Mouse (Mus musculus): ENCODE results near the gene Rhox1. TPM values are rescaled to one million over a fixed set of nuclear protein-coding genes. Genes with fewer than 3 reads are reported as not detected.
A peak's percentile ranks its signal among the peaks of the same experiment; 100 is the strongest.
"Not testable (repeated sequence)": the region's sequence is repeated elsewhere in the genome, so short reads cannot be mapped to it uniquely, and the experiment has no call there.

The Rhox1 gene
- polyA plus RNA-seq (2012; rRNA removed), result not detected in 2 replicates

GRCm38 (mm10) chrX:37222158-37222557, at the start of gene Rhox1:
Gene Rhox1, minus strand, starts transcription at chrX:37222258.
- 68% methylated on average over 1 of the region's 1 CpGs for WGBS
- DNase-seq (ENCODE audit: low read depth, low spot score), result not testable (repeated sequence)

- 96% methylated on average over 11 of the region's 19 CpGs for WGBS
- not testable (repeated sequence) for DNase-seq (ENCODE audit: low read depth, low spot score)
Measured at GRCm38 (mm10) chrX:37265038-37265437, 43.0 kb upstream of the Rhox1 start, which contains the start of gene Rhox4a. Gene Rhox4a, plus strand, starts transcription at chrX:37265338.

GRCm38 (mm10) chrX:37249619-37250018, 27.6 kb upstream of the Rhox1 start, which contains the start of gene Rhox3a:
Gene Rhox3a, plus strand, starts transcription at chrX:37249919.
- DNase-seq (ENCODE audit: low read depth, low spot score), result not testable (repeated sequence)

GRCm38 (mm10) chrX:37244676-37245075, 22.6 kb upstream of the Rhox1 start, which contains the start of gene Rhox2a:
Gene Rhox2a, plus strand, starts transcription at chrX:37244976.
- not testable (repeated sequence) for DNase-seq (ENCODE audit: low read depth, low spot score)
- 100% methylated on average over 2 of the region's 9 CpGs for WGBS

More at GRCm38 (mm10) chrX:37249619-37250018, 27.6 kb upstream of the Rhox1 start, which contains the start of gene Rhox3a:
- WGBS, result 91% methylated on average over 1 of the region's 3 CpGs

GRCm38 (mm10) chrX:37210941-37211340, 11.1 kb downstream of the Rhox1 start, which contains the start of gene Gm9:
Gene Gm9, minus strand, starts transcription at chrX:37211041.
- DNase-seq (ENCODE audit: low read depth, low spot score), result no peak
- 87% methylated on average over 10 of the region's 10 CpGs for WGBS

GRCm38 (mm10) chrX:37198676-37199075, 23.4 kb downstream of the Rhox1 start:
- no peak for DNase-seq (ENCODE audit: low read depth, low spot score)
- 59% methylated on average over 8 of the region's 8 CpGs for WGBS

GRCm38 (mm10) chrX:37191744-37192379, 30.2 kb downstream of the Rhox1 start:
- DNase-seq (ENCODE audit: low read depth, low spot score), result no peak
- WGBS, result 25% methylated on average over 28 of the region's 28 CpGs

GRCm38 (mm10) chrX:37191105-37191743, 30.8 kb downstream of the Rhox1 start, which contains the start of the genes Ndufa1 and Rnf113a1:
Gene Ndufa1, minus strand, starts transcription at chrX:37191163.
Gene Rnf113a1, plus strand, starts transcription at chrX:37191245.
- DNase-seq (ENCODE audit: low read depth, low spot score), result peak; percentile 35
- 18% methylated on average over 63 of the region's 63 CpGs for WGBS

GRCm38 (mm10) chrX:37190755-37191104, 31.3 kb downstream of the Rhox1 start:
- no peak for DNase-seq (ENCODE audit: low read depth, low spot score)
- WGBS, result 16% methylated on average over 20 of the region's 20 CpGs

- WGBS, result 55% methylated on average over 8 of the region's 8 CpGs
Measured at GRCm38 (mm10) chrX:37184401-37184800, 37.7 kb downstream of the Rhox1 start.

GRCm38 (mm10) chrX:37168742-37169141, 53.3 kb downstream of the Rhox1 start, which contains the start of gene Akap14:
Gene Akap14, minus strand, starts transcription at chrX:37168842.
- no peak for DNase-seq (ENCODE audit: low read depth, low spot score)
- 48% methylated on average over 5 of the region's 5 CpGs for WGBS

More at GRCm38 (mm10) chrX:37184401-37184800, 37.7 kb downstream of the Rhox1 start:
- not testable (repeated sequence) for DNase-seq (ENCODE audit: low read depth, low spot score)

- peak; percentile 13 for DNase-seq (ENCODE audit: low read depth, low spot score)
- WGBS, result 16% methylated on average over 3 of the region's 3 CpGs
Measured at GRCm38 (mm10) chrX:37167085-37167484, 55.0 kb downstream of the Rhox1 start.

Other genes with a start within 250 kb of the Rhox1 start
- gene Sept6, start 230.5 kb downstream of the Rhox1 start, polyA plus RNA-seq (2012; rRNA removed), result 4.9 and 12.1 TPM in 2 replicates
- 0.18 TPM in 1 of 2 replicates, not detected in the other for gene Sowahd, start 173.4 kb downstream of the Rhox1 start, polyA plus RNA-seq (2012; rRNA removed)
- 104 and 119 TPM in 2 replicates for gene Rpl39, start 136.9 kb downstream of the Rhox1 start, polyA plus RNA-seq (2012; rRNA removed)
- gene Upf3b, start 111.9 kb downstream of the Rhox1 start, polyA plus RNA-seq (2012; rRNA removed), result 2.0 and 3.3 TPM in 2 replicates
- 1.1 and 1.7 TPM in 2 replicates for gene Nkap, start 95.5 kb downstream of the Rhox1 start, polyA plus RNA-seq (2012; rRNA removed)
- gene Akap14, start 53.4 kb downstream of the Rhox1 start, polyA plus RNA-seq (2012; rRNA removed), result not detected in 2 replicates
- 253 and 320 TPM in 2 replicates for gene Ndufa1, start 31.1 kb downstream of the Rhox1 start, polyA plus RNA-seq (2012; rRNA removed)
- 2.8 and 3.3 TPM in 2 replicates for gene Rnf113a1, start 31.0 kb downstream of the Rhox1 start, polyA plus RNA-seq (2012; rRNA removed)
- not detected in 2 replicates for gene Gm9, start 11.2 kb downstream of the Rhox1 start, polyA plus RNA-seq (2012; rRNA removed)
- not detected in 2 replicates for gene Rhox2a, start 22.7 kb upstream of the Rhox1 start, polyA plus RNA-seq (2012; rRNA removed)
- not detected in 2 replicates for gene Rhox3a, start 27.7 kb upstream of the Rhox1 start, polyA plus RNA-seq (2012; rRNA removed)
- not detected in 2 replicates for gene Rhox4a, start 43.1 kb upstream of the Rhox1 start, polyA plus RNA-seq (2012; rRNA removed)
- not detected in 2 replicates for gene Rhox3a2, start 157.8 kb upstream of the Rhox1 start, polyA plus RNA-seq (2012; rRNA removed)
- gene Rhox4a2, start 168.6 kb upstream of the Rhox1 start, polyA plus RNA-seq (2012; rRNA removed), result not detected in 2 replicates
- not detected in 2 replicates for gene Rhox2b, start 189.8 kb upstream of the Rhox1 start, polyA plus RNA-seq (2012; rRNA removed)
- not detected in 2 replicates for gene Rhox4b, start 210.2 kb upstream of the Rhox1 start, polyA plus RNA-seq (2012; rRNA removed)
- not detected in 2 replicates for gene Rhox2c, start 231.4 kb upstream of the Rhox1 start, polyA plus RNA-seq (2012; rRNA removed)
- gene Rhox3c, start 236.3 kb upstream of the Rhox1 start, polyA plus RNA-seq (2012; rRNA removed), result not detected in 2 replicates